Mouse (Mus musculus) lung, adult 2 months (tissue): ENCODE data around the gene Ifi47. TPM values are rescaled to one million over a fixed set of nuclear protein-coding genes. Genes with fewer than 3 reads are reported as not detected.
"Not testable (repeated sequence)": the region's sequence is repeated elsewhere in the genome, so short reads cannot be mapped to it uniquely, and the experiment has no call there.

ENCODE experiments used
- DNase-seq: peaks from one replicate; pipeline ENCODE4 v3.0.0; 2022
- H3K4me1 ChIP-seq: fragments of 200-500 bp; 2 replicates; pipeline ENCODE4 v1.6.1; 2011; ENCODE audit warnings: low read length; ENCODE audit not compliant: control insufficient read depth, insufficient read depth
- H3K4me3 ChIP-seq: fragments of 200-500 bp; replicated peaks from 2 replicates; pipeline ENCODE3; 2011; ENCODE audit warnings: low read depth, mild to moderate bottlenecking, control low read depth, low read length; ENCODE audit errors: extremely low read depth
- CTCF ChIP-seq: fragments of 200-500 bp; IDR thresholded peaks from 2 replicates; pipeline ENCODE4 v1.5.1; 2011; ENCODE audit warnings: mild to moderate bottlenecking, low read length, control low read depth; ENCODE audit not compliant: insufficient read depth
- POLR2A ChIP-seq: fragments of 200-500 bp; IDR thresholded peaks from 2 replicates; pipeline ENCODE4 v1.6.1; 2011; ENCODE audit warnings: low read depth, mild to moderate bottlenecking, control low read depth, low read length, borderline replicate concordance; ENCODE audit errors: extremely low read depth
- WGBS: fragments of 180-500 bp; shearing (Covaris S2); methylation state at CpG from one replicate; pipeline ENCODE4 v1.1.7; 2018; 5-methylcytosine and 5-hydroxymethylcytosine counted together
- polyA plus RNA-seq: library from polyadenylated mRNA; depleted of rRNA; stranded (reverse); fragments of >200 nt; gene quantifications from 2 replicates; pipeline ENCODE4 v1.2.3, GENCODE M21; 2012; rRNA removed

Ifi47 gene
- 7.4 and 12.7 TPM in 2 replicates for polyA plus RNA-seq

- H3K4me3 ChIP-seq, DNase-seq, H3K4me1 ChIP-seq: not testable (repeated sequence)
- WGBS: 33% methylated on average over 6 of the region's 6 CpGs
Observed at GRCm38 (mm10) chr11:49076001-49076757, at the start of gene Ifi47. Gene Ifi47, plus strand, starts transcription at chr11:49076587.

GRCm38 (mm10) chr11:49050064-49050463, 26.3 kb upstream of the Ifi47 start:
- H3K4me3 ChIP-seq, DNase-seq, H3K4me1 ChIP-seq: not testable (repeated sequence)

- not testable (repeated sequence) for H3K4me1 ChIP-seq, H3K4me3 ChIP-seq, DNase-seq
- WGBS: 21% methylated on average over 1 of the region's 6 CpGs
Observed at GRCm38 (mm10) chr11:49051093-49051891, 25.1 kb upstream of the Ifi47 start, which contains the start of gene 9930111J21Rik2. Gene 9930111J21Rik2, minus strand, starts transcription at chr11:49051242.

- WGBS: no CpG with 5 or more reads among the region's 5 CpGs
- DNase-seq, H3K4me3 ChIP-seq, H3K4me1 ChIP-seq: not testable (repeated sequence)
Observed at GRCm38 (mm10) chr11:49051894-49052293, 24.5 kb upstream of the Ifi47 start.

GRCm38 (mm10) chr11:49060061-49060460, 16.3 kb upstream of the Ifi47 start:
- not testable (repeated sequence) for H3K4me1 ChIP-seq, DNase-seq, H3K4me3 ChIP-seq
- 8% methylated on average over 2 of the region's 3 CpGs for WGBS

GRCm38 (mm10) chr11:49061865-49062264, 14.5 kb upstream of the Ifi47 start:
- WGBS: 50% methylated on average over 2 of the region's 2 CpGs
- not testable (repeated sequence) for H3K4me3 ChIP-seq, DNase-seq, H3K4me1 ChIP-seq

- 35% methylated on average over 5 of the region's 5 CpGs for WGBS
- not testable (repeated sequence) for H3K4me3 ChIP-seq, H3K4me1 ChIP-seq, DNase-seq
Observed at GRCm38 (mm10) chr11:49063713-49064469, 12.5 kb upstream of the Ifi47 start, which contains the start of gene Tgtp2. Gene Tgtp2, minus strand, starts transcription at chr11:49064206.

GRCm38 (mm10) chr11:49068358-49068757, 8.0 kb upstream of the Ifi47 start:
- DNase-seq: no peak
- TF ChIP-seq POLR2A (no peak), CTCF (no peak)
- Histone ChIP-seq H3K4me1 (no peaks in the 10 kb centered on the region), H3K4me3 (no peak overlapping the region)
- WGBS: 87% methylated on average over 1 of the region's 1 CpGs

- TF ChIP-seq POLR2A: no peak
- TF ChIP-seq CTCF: no peak
- 79% methylated on average over 1 of the region's 1 CpGs for WGBS
- H3K4me1 ChIP-seq: peaks cover 7% of the 10 kb centered on the region
- no peak for DNase-seq
- H3K4me3 ChIP-seq: no peak overlapping the region
Observed at GRCm38 (mm10) chr11:49077012-49077411, 625 bp downstream of the Ifi47 start.

GRCm38 (mm10) chr11:49078719-49079118, 2.3 kb downstream of the Ifi47 start:
- DNase-seq: no peak
- WGBS: 82% methylated on average over 3 of the region's 3 CpGs
- Histone ChIP-seq H3K4me1 (peaks cover 12% of the 10 kb centered on the region), H3K4me3 (no peak overlapping the region)
- TF ChIP-seq POLR2A: no peak
- no peak for TF ChIP-seq CTCF

GRCm38 (mm10) chr11:49080636-49081035, 4.2 kb downstream of the Ifi47 start:
- 91% methylated on average over 1 of the region's 1 CpGs for WGBS
- Histone ChIP-seq H3K4me3 (no peak overlapping the region), H3K4me1 (peaks cover 20% of the 10 kb centered on the region)
- DNase-seq: no peak
- TF ChIP-seq CTCF (no peak), POLR2A (no peak)
